Mouse (Mus musculus): ENCODE measurements around the gene Tbc1d14.
A peak's percentile ranks its signal among the peaks of the same experiment; 100 is the strongest.

The Tbc1d14 gene

DNA sequence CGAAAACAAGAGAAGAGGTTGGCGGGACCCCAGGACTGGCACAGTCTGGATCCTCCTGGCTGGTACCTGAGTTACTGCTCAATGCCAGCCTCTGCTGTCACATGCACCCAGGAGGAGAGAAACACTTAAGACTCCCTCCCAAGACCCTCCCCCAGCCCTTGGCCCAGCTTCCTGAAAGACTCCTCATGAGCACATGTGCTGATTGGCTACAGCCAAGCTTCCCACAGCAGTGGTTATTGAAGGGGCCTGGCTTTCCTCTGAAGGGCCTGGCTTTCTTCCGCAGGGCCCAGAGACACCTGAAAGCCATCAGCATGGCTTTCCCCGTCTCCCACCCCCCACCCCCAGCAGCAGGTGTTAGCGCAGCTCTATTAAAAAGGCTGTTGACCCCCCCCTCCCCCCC lies at the start of gene Tbc1d14:
Gene Tbc1d14 (minus strand): TSS at position 101 of the 400 bp plus-strand sequence.
- no peak for DNase-seq (ENCODE audit: low spot score in 2 of 2)

GRCm38 (mm10) chr5:36625612-36626011 lies 32.5 kb upstream of the Tbc1d14 start:
- DNase-seq (ENCODE audit: low spot score in 2 of 2) = no peak

DNA sequence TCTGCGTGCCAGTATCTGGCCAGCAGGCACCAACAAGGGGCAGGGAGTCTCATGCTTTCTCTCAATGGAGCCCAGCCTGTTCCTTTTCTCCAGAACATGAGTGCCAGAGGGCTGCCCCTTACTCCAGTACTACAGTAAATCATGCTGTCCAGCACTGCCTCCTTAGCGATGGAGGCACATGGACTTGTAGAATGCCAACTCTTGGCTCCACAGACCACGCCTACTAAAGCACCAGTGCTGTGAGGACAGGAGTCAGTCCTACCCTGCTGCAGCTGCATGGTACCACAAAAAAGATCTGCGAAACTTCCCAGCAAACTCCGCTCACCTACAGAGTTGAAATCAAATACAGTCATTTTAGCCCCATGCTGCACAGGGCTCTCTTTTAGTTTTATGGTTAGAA lies 30.6 kb upstream of the Tbc1d14 start:
- no peak for DNase-seq (ENCODE audit: low spot score in 2 of 2)

GRCm38 (mm10) chr5:36621058-36621449 lies 28.0 kb upstream of the Tbc1d14 start:
- DNase-seq (ENCODE audit: low spot score in 2 of 2) = no peak

- DNase-seq (ENCODE audit: low spot score in 2 of 2) = no peak
Measured at GRCm38 (mm10) chr5:36620409-36621057, 27.5 kb upstream of the Tbc1d14 start.

- no peak for DNase-seq (ENCODE audit: low spot score in 2 of 2)
Measured at GRCm38 (mm10) chr5:36618890-36619289, 25.8 kb upstream of the Tbc1d14 start.

- no peak for DNase-seq (ENCODE audit: low spot score in 2 of 2)
Measured at GRCm38 (mm10) chr5:36618356-36618755, 25.3 kb upstream of the Tbc1d14 start.

DNA sequence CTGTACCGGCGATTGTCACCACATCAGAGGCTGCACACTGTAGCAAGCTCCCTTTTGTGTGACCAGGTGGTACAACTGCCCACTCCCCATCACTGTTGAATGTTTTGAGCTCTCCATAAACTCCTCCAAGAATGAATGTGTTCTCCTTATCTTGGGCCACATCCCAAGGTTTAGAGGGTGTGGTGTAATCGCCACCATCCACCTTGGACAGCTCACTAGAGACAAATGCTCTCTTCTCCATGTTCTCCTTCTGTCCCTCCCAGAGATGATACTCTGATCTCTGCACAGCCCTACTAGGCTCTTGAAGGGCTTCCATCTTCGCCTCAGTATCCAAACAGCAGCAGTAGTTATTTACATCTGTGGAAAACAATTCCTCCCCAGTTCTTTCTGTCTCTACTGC lies 21.0 kb upstream of the Tbc1d14 start:
- no peak for DNase-seq (ENCODE audit: low spot score in 2 of 2)

- DNase-seq (ENCODE audit: low spot score in 2 of 2) = no peak
Measured at GRCm38 (mm10) chr5:36608939-36609499, 15.9 kb upstream of the Tbc1d14 start.

GRCm38 (mm10) chr5:36603031-36603430 lies 10.0 kb upstream of the Tbc1d14 start:
- DNase-seq (ENCODE audit: low spot score in 2 of 2) = no peak

GRCm38 (mm10) chr5:36602028-36602427 lies 9.0 kb upstream of the Tbc1d14 start:
- DNase-seq (ENCODE audit: low spot score in 2 of 2) = no peak

DNA sequence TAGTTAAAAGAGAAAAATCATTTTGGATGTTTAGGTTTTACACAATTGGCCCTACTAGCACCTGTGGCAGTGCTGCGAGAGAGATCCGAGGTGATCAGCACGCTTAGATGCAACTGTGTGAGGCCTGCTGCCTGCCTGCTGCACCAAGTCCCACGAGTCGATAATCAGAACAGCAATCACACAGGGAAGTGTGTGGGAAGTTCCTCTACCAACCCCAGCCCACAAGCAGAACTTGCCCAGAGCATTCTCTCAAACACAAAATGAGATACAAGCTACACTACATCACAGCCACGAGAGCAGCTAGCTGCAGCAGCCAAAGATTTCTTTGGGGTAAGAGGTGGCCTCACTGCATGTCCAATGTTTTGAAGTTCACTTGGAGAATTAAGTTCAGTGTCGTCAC lies 8.4 kb upstream of the Tbc1d14 start:
- DNase-seq (ENCODE audit: low spot score in 2 of 2) = no peak

GRCm38 (mm10) chr5:36598883-36599282 lies 5.8 kb upstream of the Tbc1d14 start:
- no peak for DNase-seq (ENCODE audit: low spot score in 2 of 2)

DNA sequence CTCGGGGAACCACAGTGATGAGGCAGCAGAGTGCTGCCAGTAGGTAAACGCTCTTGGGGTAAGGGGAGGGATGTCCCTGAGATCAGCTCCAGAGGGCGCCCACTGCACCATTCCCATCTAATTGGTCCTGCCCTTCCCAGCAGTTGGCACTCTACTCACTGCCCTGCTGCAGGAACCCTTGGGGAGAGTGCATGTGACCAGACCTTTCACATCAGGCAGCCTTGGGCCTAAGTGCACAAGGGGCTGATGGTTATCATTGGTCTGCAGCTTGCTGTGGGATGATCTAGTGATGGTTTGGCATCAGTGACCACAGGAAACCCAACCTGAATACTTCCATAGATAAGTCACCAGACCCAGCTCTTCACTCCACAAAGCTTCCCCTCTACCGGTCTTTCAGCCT lies 4.6 kb upstream of the Tbc1d14 start:
- DNase-seq (ENCODE audit: low spot score in 2 of 2) = no peak

GRCm38 (mm10) chr5:36596225-36596624 lies 3.1 kb upstream of the Tbc1d14 start:
- no peak for DNase-seq (ENCODE audit: low spot score in 2 of 2)

GRCm38 (mm10) chr5:36595115-36595514 lies 2.0 kb upstream of the Tbc1d14 start:
- no peak for DNase-seq (ENCODE audit: low spot score in 2 of 2)

DNA sequence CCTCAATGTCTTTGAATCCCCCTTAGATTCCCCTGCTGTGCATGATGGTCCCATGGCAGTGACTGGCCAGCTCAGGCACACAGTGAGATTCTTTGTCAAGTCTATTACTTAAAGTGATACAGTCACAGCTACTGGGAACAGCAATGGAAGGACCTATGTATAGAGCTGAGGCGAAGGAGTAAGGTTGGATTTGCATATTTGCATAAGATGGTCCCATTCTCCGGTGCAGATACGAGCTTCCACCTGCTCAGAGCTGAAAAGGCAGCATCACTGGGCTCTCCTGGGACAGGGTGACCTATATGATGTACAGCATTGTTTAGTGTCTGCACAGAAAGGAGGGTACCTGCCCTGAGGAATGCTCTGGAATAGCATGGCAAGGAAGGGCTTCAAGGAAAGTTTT lies 1.3 kb upstream of the Tbc1d14 start:
- no peak for DNase-seq (ENCODE audit: low spot score in 2 of 2)

GRCm38 (mm10) chr5:36590499-36590920 lies 2.6 kb downstream of the Tbc1d14 start:
- no peak for DNase-seq (ENCODE audit: low spot score in 2 of 2)

DNA sequence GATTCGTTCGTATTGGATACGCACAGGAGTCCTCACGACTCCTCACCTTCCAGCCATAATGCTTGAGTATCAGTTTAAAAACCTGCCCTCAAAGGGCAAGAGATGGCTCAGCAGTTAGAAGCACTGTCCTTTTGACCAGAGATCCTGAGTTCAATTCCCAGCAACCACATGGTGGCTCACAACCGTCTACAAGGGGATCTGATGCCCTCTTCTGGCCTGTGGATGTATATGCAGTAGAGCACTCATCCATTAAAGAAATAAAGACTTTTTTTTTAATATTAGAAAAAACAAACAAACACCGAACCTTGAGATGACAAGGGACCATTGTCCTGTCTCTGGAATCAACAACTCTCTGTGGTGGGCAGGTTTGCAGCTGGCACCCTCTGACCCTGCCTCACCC lies 8.8 kb downstream of the Tbc1d14 start:
- no peak for DNase-seq (ENCODE audit: low spot score in 2 of 2)

DNA sequence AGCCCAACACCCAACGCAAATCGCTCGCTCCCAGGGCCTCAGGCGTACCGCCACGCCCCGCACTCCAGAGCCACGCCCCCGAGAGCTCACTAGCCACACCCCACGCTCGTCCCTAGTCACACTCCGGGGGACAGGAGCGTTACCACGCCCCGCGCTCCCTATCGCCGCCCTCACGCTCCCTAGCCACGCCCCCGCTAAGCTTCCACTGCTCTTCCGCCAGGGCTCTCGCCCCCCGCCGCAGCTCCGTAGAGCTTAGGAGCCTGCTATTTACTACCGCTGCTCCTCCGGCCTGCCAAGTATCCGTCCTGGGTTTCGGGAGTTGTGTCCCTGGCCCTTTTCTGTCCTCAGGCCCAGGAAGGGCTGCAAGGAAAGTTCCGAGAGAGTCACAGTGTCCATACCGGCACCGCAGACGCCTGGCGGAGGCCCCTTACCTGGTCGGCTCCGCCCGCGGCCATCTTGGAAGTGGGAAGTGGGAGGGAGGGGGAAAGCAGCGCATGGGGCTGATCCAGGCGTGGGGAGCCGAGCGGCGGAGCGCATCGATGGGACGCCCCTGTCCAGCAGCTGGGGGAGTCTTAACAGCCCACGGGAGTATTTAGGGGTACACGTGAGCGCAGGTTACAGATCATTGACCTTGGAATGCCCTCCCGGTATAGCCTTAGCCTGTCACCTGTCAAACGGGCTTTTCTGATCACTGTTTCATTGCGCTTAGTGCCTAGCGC lies 11.0 kb downstream of the Tbc1d14 start:
- DNase-seq (ENCODE audit: low spot score in 2 of 2) = peak; percentile 99

GRCm38 (mm10) chr5:36581259-36581923 lies 11.7 kb downstream of the Tbc1d14 start:
- no peak for DNase-seq (ENCODE audit: low spot score in 2 of 2)

GRCm38 (mm10) chr5:36579967-36580366 lies 13.1 kb downstream of the Tbc1d14 start:
- no peak for DNase-seq (ENCODE audit: low spot score in 2 of 2)

- DNase-seq (ENCODE audit: low spot score in 2 of 2) = no peak
Measured at GRCm38 (mm10) chr5:36578982-36579381, 14.1 kb downstream of the Tbc1d14 start.
